Mouse (Mus musculus) inflammation-experienced regulatory T-cells (primary cell): Measurements from ENCODE around the gene Ryr3. TPM values are rescaled to one million over a fixed set of nuclear protein-coding genes. Genes with fewer than 3 reads are reported as not detected.

Experiments
- polyA plus RNA-seq, 2 experiments: library from polyadenylated mRNA; unstranded; fragments of 100-300 nt; shearing (Covaris generic); gene quantifications; one replicate each; pipeline ENCODE4 v1.2.1; 2017

Ryr3 gene
- polyA plus RNA-seq = 1 to 10 TPM; 2.3 to 2.8 TPM

GRCm38 (mm10) chr2:113216746-113217461, at the start of gene Ryr3:
TSS of gene Ryr3 (minus strand) at chr2:113217096.

Other genes starting within 250 kb of the Ryr3 start
- gene Tmco5b, start 68.6 kb upstream of the Ryr3 start, polyA plus RNA-seq = under 1 TPM in 1 of 2 experiments, not detected in 1; 0.31 TPM
- gene Fmn1, start 110.6 kb upstream of the Ryr3 start, polyA plus RNA-seq = 1 to 10 TPM; 1.8 to 6.1 TPM